Comparison of ENCODE assay signal across 25 mouse cellular contexts in the genomic region with DNA sequence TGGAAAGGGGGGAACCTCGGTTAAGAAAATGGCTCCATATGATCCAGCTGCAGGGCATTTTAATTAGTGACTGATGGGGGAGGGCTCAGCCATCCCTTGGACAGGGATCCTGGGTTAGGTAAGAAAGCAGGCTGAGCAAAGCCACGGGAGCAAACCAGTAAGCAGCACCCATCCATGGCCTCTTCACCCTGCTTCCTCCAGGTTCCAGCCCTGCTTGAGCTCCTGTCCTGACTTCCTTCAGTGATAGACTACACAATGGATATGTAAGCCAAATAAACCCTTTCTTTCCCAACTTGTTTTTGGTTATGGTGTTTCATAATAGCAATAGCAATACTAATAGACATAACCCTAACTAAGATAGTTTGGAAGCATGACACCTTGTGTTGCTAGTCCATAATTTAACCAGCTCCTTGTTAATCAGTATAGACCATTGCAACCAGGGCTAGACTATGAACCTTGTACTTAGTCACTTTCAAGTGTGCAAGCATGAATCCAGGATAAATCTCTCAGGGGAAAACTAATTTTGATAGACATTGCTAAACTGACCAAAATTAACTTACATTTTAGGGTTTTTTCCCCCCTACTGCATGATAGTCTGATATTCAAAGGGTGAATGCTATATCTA. TPM values are rescaled to one million over a fixed set of nuclear protein-coding genes. Genes with fewer than 3 reads are reported as not detected.
DNase-seq lines count a peak whose midpoint lies in the region; ATAC-seq and TF ChIP-seq lines count a peak whose summit lies in the region.
"Had no signal": no experiment of that assay in that cellular context is flagged by ENCODE, and none has a peak within 500 bp of the region (broad histone marks: within the 10 kb centered on the region; RNA-seq: fewer than 3 reads in every experiment).

No protein-coding gene starts in this region.

- no peaks in the 10 kb centered on the region for H3K27me3 ChIP-seq in kidney, embryonic 15.5 days
- no peaks in the 10 kb centered on the region for H3K27me3 ChIP-seq in kidney, adult 2 months (replicated peaks; ENCODE audit: control insufficient read depth, insufficient read depth, low read length)
- H3K27me3 ChIP-seq in kidney, embryonic 14.5 days (ENCODE audit: control insufficient read depth, insufficient read depth, low read length) = no peaks in the 10 kb centered on the region
- no peaks in the 10 kb centered on the region for H3K27me3 ChIP-seq in liver, adult 2 months (ENCODE audit: control insufficient read depth, insufficient read depth, low read length)
- H3K27me3 ChIP-seq: CH12.LX; embryonic facial prominence, embryonic 12.5 days; forebrain, embryonic 13.5 days had no signal

- H3K9me3 ChIP-seq in kidney, embryonic 15.5 days (replicated peaks) = no peaks in the 10 kb centered on the region
- H3K9me3 ChIP-seq in kidney, embryonic 14.5 days (ENCODE audit: control insufficient read depth, low read length) = no peaks in the 10 kb centered on the region
- H3K9me3 ChIP-seq: embryonic facial prominence, embryonic 10.5 days; embryonic facial prominence, embryonic 12.5 days; forebrain, embryonic 13.5 days; G1E had no signal

- TF ChIP-seq CTCF in kidney, adult 2 months (conservative IDR thresholded peaks at IDR 0.05; ENCODE audit: insufficient read depth, insufficient read length, low read depth, low read length) = no peak
- no peak for TF ChIP-seq CTCF in liver, adult 2 months (IDR thresholded peaks at IDR 0.05; ENCODE audit: low read depth, low read length)

- H3K27ac ChIP-seq in kidney, embryonic 15.5 days = no peak overlapping the region
- H3K27ac ChIP-seq in kidney, adult 2 months (ENCODE audit: insufficient read depth, low read depth, low read length) = peak overlapping the region; percentile 94
- H3K27ac ChIP-seq in kidney, embryonic 14.5 days (ENCODE audit: low read depth, low read length) = no peak overlapping the region
- no peak overlapping the region for H3K27ac ChIP-seq in liver, adult 2 months (replicated peaks; ENCODE audit: insufficient read depth, low read depth, low read length)
- H3K27ac ChIP-seq: embryonic facial prominence, embryonic 10.5 days; embryonic facial prominence, embryonic 12.5 days; forebrain, embryonic 13.5 days had no signal

- no peak for ATAC-seq in kidney, embryonic 15.5 days (replicated peaks; ENCODE audit: low FRiP score)
- no peak for ATAC-seq in kidney, embryonic 14.5 days (ENCODE audit: low FRiP score, low TSS enrichment)
- ATAC-seq: activated CD4-positive, CD25-positive, alpha-beta regulatory T cell, adult 4 months; CD4-positive, CD25-positive, alpha-beta regulatory T cell, adult 4 months; forebrain, embryonic 13.5 days; Patski had no signal

- H3K9ac ChIP-seq in kidney, embryonic 15.5 days = no peak overlapping the region
- H3K9ac ChIP-seq in kidney, embryonic 14.5 days (ENCODE audit: low read depth, low read length) = no peak overlapping the region
- H3K9ac ChIP-seq in liver, adult 2 months (ENCODE audit: low read depth, low read length) = no peak overlapping the region
- H3K9ac ChIP-seq: embryonic facial prominence, embryonic 12.5 days; forebrain, embryonic 13.5 days had no signal

- H3K4me3 ChIP-seq in kidney, embryonic 15.5 days (replicated peaks) = no peak overlapping the region
- no peak overlapping the region for H3K4me3 ChIP-seq in kidney, adult 2 months (ENCODE audit: insufficient read depth, low read depth, low read length)
- H3K4me3 ChIP-seq in kidney, embryonic 14.5 days (ENCODE audit: low read length) = no peak overlapping the region
- H3K4me3 ChIP-seq in liver, adult 2 months (ENCODE audit: insufficient read depth, low read depth, low read length) = no peak overlapping the region
- H3K4me3 ChIP-seq: embryonic facial prominence, embryonic 10.5 days; embryonic facial prominence, embryonic 12.5 days; forebrain, embryonic 13.5 days had no signal

- DNase-seq in kidney, adult 11 months = peak; percentile 61
- peak; percentile 78 for DNase-seq in kidney, adult 2 months
- peak; percentile 82 for DNase-seq in kidney, adult 9 months
- no peak for DNase-seq in kidney, postnatal 4 days
- peak; percentile 60 for DNase-seq in liver, adult 2 months (ENCODE audit: extremely low read depth, low read depth, low spot score)
- no peak for DNase-seq in liver
- DNase-seq: adrenal gland, adult 8-10 months; adrenal gland, postnatal 14 days; adrenal gland, postnatal 36 days; B cell, adult 2 months; cerebellum, adult 11-12 months; cerebellum, adult 2 months; cerebellum, adult 9-10 months; cerebellum, postnatal 10 days; cerebellum, postnatal 25 days had no signal

- no peak overlapping the region for H3K4me2 ChIP-seq in kidney, embryonic 15.5 days
- H3K4me2 ChIP-seq in kidney, embryonic 14.5 days (replicated peaks; ENCODE audit: low read depth, low read length) = no peak overlapping the region
- H3K4me2 ChIP-seq: embryonic facial prominence, embryonic 12.5 days; forebrain, embryonic 13.5 days had no signal

- no peak for TF ChIP-seq POLR2A in kidney, adult 2 months (IDR thresholded peaks at IDR 0.05; ENCODE audit: low read depth, low read length)
- no peak for TF ChIP-seq POLR2A in liver, adult 2 months (IDR thresholded peaks at IDR 0.05; ENCODE audit: extremely low read depth, insufficient read depth, low read length)

- 56% methylated on average over 2 of the region's 2 CpGs for WGBS in kidney, embryonic 15.5 days
- 32% methylated on average over 2 of the region's 2 CpGs for WGBS in kidney, adult 2 months
- WGBS in kidney, embryonic 14.5 days = 72% methylated on average over 2 of the region's 2 CpGs
- 49% methylated on average over 2 of the region's 2 CpGs for WGBS in liver, adult 2 months

- H3K36me3 ChIP-seq in kidney, embryonic 15.5 days = no peaks in the 10 kb centered on the region
- no peaks in the 10 kb centered on the region for H3K36me3 ChIP-seq in kidney, adult 2 months (ENCODE audit: control insufficient read depth, insufficient read depth, low read length)
- H3K36me3 ChIP-seq in kidney, embryonic 14.5 days (ENCODE audit: control insufficient read depth, insufficient read depth, low read length) = no peaks in the 10 kb centered on the region
- no peaks in the 10 kb centered on the region for H3K36me3 ChIP-seq in liver, adult 2 months (ENCODE audit: control insufficient read depth, insufficient read depth, low read length)
- H3K36me3 ChIP-seq: embryonic facial prominence, embryonic 10.5 days; embryonic facial prominence, embryonic 12.5 days; G1E had no signal

- H3K4me1 ChIP-seq in kidney, embryonic 15.5 days = no peaks in the 10 kb centered on the region
- H3K4me1 ChIP-seq in kidney, adult 2 months (ENCODE audit: control insufficient read depth, insufficient read depth, low read length) = peaks cover 11% of the 10 kb centered on the region
- no peaks in the 10 kb centered on the region for H3K4me1 ChIP-seq in kidney, embryonic 14.5 days (ENCODE audit: control insufficient read depth, insufficient read depth, low read length)
- peaks cover 20% of the 10 kb centered on the region for H3K4me1 ChIP-seq in liver, adult 2 months (ENCODE audit: control insufficient read depth, insufficient read depth, low read length)
- H3K4me1 ChIP-seq: embryonic facial prominence, embryonic 10.5 days; embryonic facial prominence, embryonic 12.5 days; forebrain, embryonic 13.5 days had no signal

- H3K79me2 ChIP-seq in liver, adult 2 months (ENCODE audit: control insufficient read depth, insufficient read depth, low read length) = no peaks in the 10 kb centered on the region

RNA-seq across cellular contexts. Expression of gene Paqr9, which starts 20.2 kb away (rescaled TPM):
- 0.95 and 1.1 TPM in 2 replicates for polyA plus RNA-seq in kidney, embryonic 15.5 days (2015; fragmentation: Nextera tagmentation; extraction: Ambion mirVana)
- polyA plus RNA-seq in kidney, adult 2 months (2012; rRNA removed) = 33.3 and 48.2 TPM in 2 replicates
- polyA plus RNA-seq in kidney, embryonic 14.5 days (2014; fragmentation: Nextera tagmentation; extraction: Ambion mirVana) = 0.46 and 0.54 TPM in 2 replicates
- total RNA-seq in liver, adult 2 months (2014; rRNA removed) = 56.1 and 56.8 TPM in 2 replicates
- 107 and 154 TPM in 2 replicates for polyA plus RNA-seq in liver, adult 2 months (2012; rRNA removed)
- total RNA-seq: CH12.LX had no signal
- polyA plus RNA-seq: G1E had no signal

RNA-seq across cellular contexts. Expression of gene U2surp, which starts 27.5 kb away (rescaled TPM):
- polyA plus RNA-seq in kidney, embryonic 15.5 days (2015; fragmentation: Nextera tagmentation; extraction: Ambion mirVana) = 135 and 177 TPM in 2 replicates
- polyA plus RNA-seq in kidney, adult 2 months (2012; rRNA removed) = 3.0 and 4.8 TPM in 2 replicates
- 163 and 164 TPM in 2 replicates for polyA plus RNA-seq in kidney, embryonic 14.5 days (2014; fragmentation: Nextera tagmentation; extraction: Ambion mirVana)
- total RNA-seq in liver, adult 2 months (2014; rRNA removed) = 18.1 and 21.8 TPM in 2 replicates
- 1.5 and 1.7 TPM in 2 replicates for polyA plus RNA-seq in liver, adult 2 months (2012; rRNA removed)

Comparison
In these comparisons a context has a peak if more than half of its experiments do, and no peak if none do; other contexts are left out.
1. DNase-seq: peak in kidney, adult 11 months (single experiment), kidney, adult 2 months (single experiment), kidney, adult 9 months (single experiment) and liver, adult 2 months (single experiment); none in kidney, postnatal 4 days (0 of 2) and liver (single experiment).
2. RNA of gene Paqr9, which starts 20.2 kb away (polyA plus RNA-seq): 107 to 154 TPM in liver, adult 2 months and 33.3 to 48.2 TPM in kidney, adult 2 months; 0.95 to 1.1 TPM in kidney, embryonic 15.5 days and 0.46 to 0.54 TPM in kidney, embryonic 14.5 days; every median in the first group is over 10 times any median in the second.
3. RNA of gene U2surp, which starts 27.5 kb away (polyA plus RNA-seq): 163 to 164 TPM in kidney, embryonic 14.5 days and 135 to 177 TPM in kidney, embryonic 15.5 days; 3.0 to 4.8 TPM in kidney, adult 2 months and 1.5 to 1.7 TPM in liver, adult 2 months; every median in the first group is over 10 times any median in the second.